Mouse (Mus musculus): ENCODE results near the gene Spp1.

GRCm38 (mm10) chr5:104422039-104422438 lies 12.9 kb upstream of the Spp1 start:
- TF ChIP-seq SMC3 (IDR thresholded peaks at IDR 0.05; ENCODE audit: low read depth, low read length): no peak
- no peak for TF ChIP-seq ZMIZ1 (IDR thresholded peaks at IDR 0.05; ENCODE audit: low read depth, low read length)
- no peak for TF ChIP-seq ZC3H11A (IDR thresholded peaks at IDR 0.05; ENCODE audit: low read depth, low read length)
- no peak for TF ChIP-seq ZKSCAN1 (IDR thresholded peaks at IDR 0.05; ENCODE audit: low read depth, low read length)
- no peak for TF ChIP-seq MAZ (IDR thresholded peaks at IDR 0.05; ENCODE audit: low read depth, low read length)
- no peak for TF ChIP-seq MAFK (IDR thresholded peaks at IDR 0.05; ENCODE audit: borderline replicate concordance, low read depth, low read length)
- TF ChIP-seq CTCF (IDR thresholded peaks at IDR 0.05 in 2 of 3, conservative IDR thresholded peaks at IDR 0.05 in 1 of 3; ENCODE audit: control insufficient read depth in 1 of 3, insufficient read depth in 1 of 3, low read depth in 2 of 3, low read length in 3 of 3, poor library complexity in 1 of 3, severe bottlenecking in 1 of 3): no peak
- no peak for TF ChIP-seq MXI1 (IDR thresholded peaks at IDR 0.05; ENCODE audit: low read depth, low read length)
- no peak for TF ChIP-seq EP300 (IDR thresholded peaks at IDR 0.05; ENCODE audit: low read depth in 1 of 2, low read length in 2 of 2)
- no peak for TF ChIP-seq POLR2A (IDR thresholded peaks at IDR 0.05; ENCODE audit: control insufficient read depth in 1 of 2, insufficient read depth in 1 of 2, low read depth in 1 of 2, low read length in 2 of 2, poor library complexity in 1 of 2)
- no peak for TF ChIP-seq BHLHE40 (IDR thresholded peaks at IDR 0.05; ENCODE audit: borderline replicate concordance, low read depth, low read length)
- no peak for TF ChIP-seq USF2 (IDR thresholded peaks at IDR 0.05; ENCODE audit: borderline replicate concordance in 1 of 2, insufficient read depth in 1 of 2, low read depth in 1 of 2, low read length in 2 of 2)
- TF ChIP-seq TAL1 (IDR thresholded peaks at IDR 0.05; ENCODE audit: low read length): no peak
- no peak for TF ChIP-seq MAX (IDR thresholded peaks at IDR 0.05; ENCODE audit: low read length)
